Mouse (Mus musculus) ES-E14 (cell line): ENCODE data around the gene Ost4.

Experiments
- CHD2 ChIP-seq: IDR thresholded peaks from 2 replicates; pipeline ENCODE4 v1.6.1; 2014; ENCODE audit warnings: mild to moderate bottlenecking, low read depth, low read length, inconsistent platforms
- HCFC1 ChIP-seq: IDR thresholded peaks from 2 replicates; pipeline ENCODE4 v1.6.1; 2012; ENCODE audit warnings: low read length, inconsistent platforms, borderline replicate concordance; ENCODE audit not compliant: insufficient read depth
- ZC3H11A ChIP-seq: IDR thresholded peaks from 2 replicates; pipeline ENCODE4 v1.6.1; 2012; ENCODE audit warnings: low read depth, mild to moderate bottlenecking, inconsistent platforms, low read length, borderline replicate concordance
- ZNF384 ChIP-seq: IDR thresholded peaks from 2 replicates; pipeline ENCODE4 v1.6.1; 2012; ENCODE audit warnings: low read depth, low read length, inconsistent platforms

GRCm38 (mm10) chr5:30949654-30950326 lies 42.2 kb upstream of the Ost4 start:
- TF ChIP-seq ZC3H11A, result no peak
- TF ChIP-seq ZNF384, result no peak
- TF ChIP-seq CHD2, result no peak
- TF ChIP-seq HCFC1, result no peak
